Mouse (Mus musculus): Measurements from ENCODE around the gene Galnt2.

GRCm38 (mm10) chr8:124331094-124331493 is 99.9 kb downstream of the Galnt2 start:
- TF ChIP-seq CTCF (IDR thresholded peaks at IDR 0.05; ENCODE audit: borderline replicate concordance, control insufficient read depth, extremely low read depth, insufficient read depth, low read length, poor library complexity) (no peak), POLR2A (IDR thresholded peaks at IDR 0.05; ENCODE audit: control insufficient read depth, extremely low read depth, insufficient read depth, low read length, poor library complexity) (no peak)
